Mouse (Mus musculus): ENCODE measurements around the gene 4930572O03Rik.
"Not testable (repeated sequence)": the region's sequence is repeated elsewhere in the genome, so short reads cannot be mapped to it uniquely, and the experiment has no call there.

- TF ChIP-seq CTCF (IDR thresholded peaks at IDR 0.05; ENCODE audit: low read depth, low read length); POLR2A (IDR thresholded peaks at IDR 0.05; ENCODE audit: borderline replicate concordance, low read depth, low read length): not testable (repeated sequence)
Measured at GRCm38 (mm10) chr5:15606677-15607076, 50.2 kb downstream of the 4930572O03Rik start.

Measured in bone marrow macrophage, adult 2 months (primary cell).